Comparison of ENCODE assay signal across 29 mouse cellular contexts in the genomic region with DNA sequence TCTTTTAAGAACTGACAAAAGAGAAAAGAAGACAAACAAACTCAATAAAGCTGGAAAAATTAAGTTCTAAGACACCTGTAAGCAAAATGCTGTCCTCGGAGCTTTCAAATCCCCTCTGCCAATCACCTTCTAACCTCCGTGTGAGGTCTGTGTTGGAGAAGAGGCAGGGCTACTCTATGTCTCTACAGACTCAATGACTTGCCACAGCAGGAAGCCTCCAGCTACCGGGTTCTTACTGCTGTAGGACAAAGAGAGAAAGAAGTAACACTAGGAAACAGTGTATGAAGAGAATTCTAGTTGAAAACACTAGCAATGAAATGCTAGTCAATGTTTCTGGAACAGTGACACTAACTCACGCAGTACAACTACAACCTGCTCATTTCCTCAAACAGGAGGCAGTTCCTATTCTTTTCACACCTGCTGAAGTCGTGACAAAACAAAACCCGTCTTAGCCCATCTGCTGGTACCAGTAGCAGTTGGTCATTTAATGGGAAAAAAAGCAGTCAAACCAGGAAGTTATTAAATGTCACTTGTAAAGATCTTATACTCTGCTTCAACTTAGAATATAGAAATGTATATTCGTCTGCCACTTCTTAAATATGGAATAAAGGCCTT. TPM values are rescaled to one million over a fixed set of nuclear protein-coding genes. Genes with fewer than 3 reads are reported as not detected.
DNase-seq lines count a peak whose midpoint lies in the region; ATAC-seq and TF ChIP-seq lines count a peak whose summit lies in the region.
"Had no signal": no experiment of that assay in that cellular context is flagged by ENCODE, and none has a peak within 500 bp of the region (broad histone marks: within the 10 kb centered on the region; RNA-seq: fewer than 3 reads in every experiment).

No protein-coding gene starts in this region.

- H3K4me3 ChIP-seq in gastrocnemius, adult 2 months: no peak overlapping the region
- H3K4me3 ChIP-seq in neural tube, embryonic 15.5 days (replicated peaks): no peak overlapping the region
- H3K4me3 ChIP-seq: embryonic facial prominence, embryonic 10.5 days; embryonic facial prominence, embryonic 13.5 days; erythroblast, embryonic 14.5 days; forebrain, embryonic 12.5 days; forebrain, embryonic 15.5 days; heart, embryonic 13.5 days had no signal

- peak overlapping the region; percentile 29; the same call in 1 of the 2 replicates for H3K27ac ChIP-seq in gastrocnemius, adult 2 months
- H3K27ac ChIP-seq in neural tube, embryonic 15.5 days (replicated peaks): no peak overlapping the region
- H3K27ac ChIP-seq: embryonic facial prominence, embryonic 10.5 days; embryonic facial prominence, embryonic 13.5 days; forebrain, embryonic 12.5 days; forebrain, embryonic 15.5 days; hindbrain, embryonic 14.5 days; hindbrain, postnatal 0 days had no signal

- no peaks in the 10 kb centered on the region for H3K36me3 ChIP-seq in neural tube, embryonic 15.5 days
- H3K36me3 ChIP-seq: embryonic facial prominence, embryonic 10.5 days; embryonic facial prominence, embryonic 13.5 days; forebrain, embryonic 12.5 days; forebrain, embryonic 15.5 days; heart, embryonic 13.5 days had no signal

- no peak for TF ChIP-seq CTCF in gastrocnemius, adult 2 months (IDR thresholded peaks at IDR 0.05)

- no peaks in the 10 kb centered on the region for H3K9me3 ChIP-seq in neural tube, embryonic 15.5 days (replicated peaks)
- H3K9me3 ChIP-seq: embryonic facial prominence, embryonic 10.5 days; embryonic facial prominence, embryonic 13.5 days; forebrain, embryonic 12.5 days; forebrain, embryonic 15.5 days; heart, embryonic 13.5 days had no signal

- 26% methylated on average over 7 of the region's 7 CpGs for WGBS in neural tube, embryonic 15.5 days

- no peak for DNase-seq in gastrocnemius, adult 2 months
- DNase-seq in gastrocnemius, adult 18-20 months (ENCODE audit: low spot score): no peak
- DNase-seq in A20 (ENCODE audit: low read depth, low spot score) (peak; percentile 56), R1 (ENCODE audit: low read depth, low spot score) (peak; percentile 92)
- DNase-seq in right cerebral cortex, postnatal 14 days: no peak
- DNase-seq: adrenal gland, adult 2 months; adrenal gland, postnatal 14 days; B cell, adult 2 months; cerebellum, adult 11-12 months; cerebellum, adult 8-10 months; cerebellum, postnatal 10 days; cerebellum, postnatal 36 days; embryo, embryonic 11 days; gastrocnemius, postnatal 14 days; heart, adult 18-20 months; heart, postnatal 14 days; heart, postnatal 4 days had no signal

- no peak for ATAC-seq in neural tube, embryonic 15.5 days (ENCODE audit: low FRiP score)
- ATAC-seq: forebrain, embryonic 15.5 days; hindbrain, postnatal 0 days; inflammation-experienced regulatory T-cells, adult 6 months; intestine, embryonic 16.5 days had no signal

- H3K9ac ChIP-seq in neural tube, embryonic 15.5 days (replicated peaks): no peak overlapping the region
- H3K9ac ChIP-seq: embryonic facial prominence, embryonic 13.5 days; forebrain, embryonic 12.5 days; forebrain, embryonic 15.5 days; heart, embryonic 13.5 days; hindbrain, embryonic 14.5 days had no signal

- no peak overlapping the region for H3K4me2 ChIP-seq in neural tube, embryonic 15.5 days
- H3K4me2 ChIP-seq: embryonic facial prominence, embryonic 13.5 days; forebrain, embryonic 12.5 days; forebrain, embryonic 15.5 days; heart, embryonic 13.5 days; hindbrain, embryonic 14.5 days had no signal

- H3K4me1 ChIP-seq in neural tube, embryonic 15.5 days: peaks cover 6% of the 10 kb centered on the region; the same call in 1 of the 2 replicates

- intact Hi-C loops in gastrocnemius, adult 2 months (cut with DNase I): no loop called here

- no peaks in the 10 kb centered on the region for H3K27me3 ChIP-seq in neural tube, embryonic 15.5 days (replicated peaks)
- H3K27me3 ChIP-seq: CH12.LX; embryonic facial prominence, embryonic 13.5 days; forebrain, embryonic 12.5 days; forebrain, embryonic 15.5 days; heart, embryonic 13.5 days had no signal

RNA-seq across cellular contexts. Expression of gene Arhgef12, which starts 23.5 kb away (rescaled TPM):
- total RNA-seq in gastrocnemius, adult 2 months (2021): 10 to 100 TPM; 41.9 to 61.9 TPM
- total RNA-seq in gastrocnemius, adult 18-20 months (2021): 10 to 100 TPM; 41.5 to 54.8 TPM
- polyA plus RNA-seq in neural tube, embryonic 15.5 days (2015; fragmentation: Nextera tagmentation; extraction: Ambion mirVana): 19.9 and 23.2 TPM in 2 replicates

RNA-seq across cellular contexts. Expression of gene Tmem136, which starts 32.8 kb away (rescaled TPM):
- 1 to 10 TPM; 2.3 to 3.0 TPM for total RNA-seq in gastrocnemius, adult 2 months (2021)
- 1 to 10 TPM; 1.8 to 2.7 TPM for total RNA-seq in gastrocnemius, adult 18-20 months (2021)
- polyA plus RNA-seq in neural tube, embryonic 15.5 days (2015; fragmentation: Nextera tagmentation; extraction: Ambion mirVana): 9.3 and 11.0 TPM in 2 replicates
- polyA plus RNA-seq: erythroblast, embryonic 14.5 days had no signal

Comparison
In these comparisons a context has a peak if more than half of its experiments do, and no peak if none do; other contexts are left out.
1. DNase-seq: peak in A20 (single experiment) and R1 (single experiment); none in gastrocnemius, adult 2 months (single experiment), gastrocnemius, adult 18-20 months (single experiment) and right cerebral cortex, postnatal 14 days (single experiment).